Mouse (Mus musculus) E14TG2a.4 (cell line): Measurements from ENCODE around the gene Nsun5.

ENCODE experiments used
- H3K27me3 ChIP-seq: 2 replicates; pipeline ENCODE4 v1.6.1; 2014; ENCODE audit warnings: low read length, control low read depth; ENCODE audit not compliant: insufficient read depth
- H3K36me3 ChIP-seq: 2 replicates; pipeline ENCODE4 v1.6.1; 2014; ENCODE audit warnings: low read length, control low read depth; ENCODE audit not compliant: insufficient read depth
- H3K4me1 ChIP-seq: replicated peaks from 2 replicates; pipeline ENCODE4 v1.6.1; 2014; ENCODE audit warnings: low read depth, low read length, control low read depth
- H3K4me3 ChIP-seq: replicated peaks from 2 replicates; pipeline ENCODE4 v1.5.1; 2014; ENCODE audit warnings: mild to moderate bottlenecking, low read length
- H3K9me3 ChIP-seq: 2 replicates; pipeline ENCODE4 v1.6.1; 2014; ENCODE audit warnings: low read length, control low read depth
- CTCF ChIP-seq: conservative IDR thresholded peaks from 2 replicates; pipeline ENCODE4 v1.5.1; 2014; ENCODE audit warnings: low read length
- NANOG ChIP-seq: IDR thresholded peaks from 2 replicates; pipeline ENCODE4 v1.6.1; 2014; ENCODE audit warnings: borderline replicate concordance, low read length, mixed read lengths
- POU5F1 ChIP-seq: IDR thresholded peaks from 2 replicates; pipeline ENCODE4 v1.6.1; 2014; ENCODE audit warnings: low read length, borderline replicate concordance

Nsun5 gene

DNA sequence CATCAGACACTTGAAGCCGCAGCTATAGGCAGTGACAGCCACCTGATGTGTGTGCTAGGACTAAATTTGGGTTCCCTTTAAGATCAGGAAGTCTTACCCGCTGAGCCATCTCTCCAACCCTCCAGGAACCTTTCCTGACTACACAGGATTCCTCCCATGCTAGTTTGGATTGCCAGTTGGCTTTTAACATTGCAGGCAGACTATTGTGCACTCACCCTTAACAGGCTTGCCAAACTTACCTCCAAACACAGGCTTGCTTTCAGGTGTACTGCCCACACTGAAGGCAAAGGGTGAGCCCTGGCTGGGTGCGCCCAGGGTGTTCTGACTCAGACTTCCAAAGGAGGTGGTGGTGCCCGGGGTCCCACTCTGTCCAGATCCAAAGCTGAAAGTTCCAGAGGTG is 10.9 kb downstream of the Nsun5 start:
- TF ChIP-seq CTCF (no peak), NANOG (no peak), POU5F1 (no peak)
- Histone ChIP-seq H3K4me3 (no peak overlapping the region), H3K4me1 (peaks cover 28% of the 10 kb centered on the region), H3K27me3 (no peaks in the 10 kb centered on the region), H3K9me3 (no peaks in the 10 kb centered on the region), H3K36me3 (peaks cover 100% of the 10 kb centered on the region)

DNA sequence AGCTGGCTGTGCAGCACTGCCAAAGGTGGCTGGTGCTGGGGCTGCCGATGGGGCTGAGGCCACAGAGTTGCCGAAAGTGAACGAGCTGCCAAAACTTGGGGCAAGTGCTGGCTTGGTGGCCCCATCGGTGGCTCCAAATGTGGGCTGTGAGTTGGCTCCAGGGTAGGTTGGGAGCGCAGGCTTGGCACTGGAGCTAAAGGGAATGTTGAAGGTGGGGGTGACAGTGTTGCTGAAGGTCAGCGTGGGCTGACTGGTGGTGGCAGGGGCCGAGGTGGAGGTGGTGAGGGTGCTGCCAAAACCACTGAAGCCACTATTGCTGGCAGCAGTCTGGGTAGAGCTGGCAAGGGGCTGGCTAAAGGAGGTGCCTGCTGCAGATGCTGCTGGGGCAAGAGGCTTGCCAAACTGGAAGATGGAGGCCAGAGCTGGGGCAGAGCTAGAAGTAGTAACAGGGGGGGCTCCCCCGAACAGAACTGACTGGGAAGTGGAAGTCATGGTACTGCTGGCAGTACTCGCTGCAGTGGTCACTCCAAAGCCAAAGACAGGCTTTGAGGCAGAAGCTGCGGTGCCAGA is 11.7 kb downstream of the Nsun5 start:
- TF ChIP-seq CTCF (no peak), POU5F1 (no peak), NANOG (no peak)
- H3K36me3 ChIP-seq, result peaks cover 98% of the 10 kb centered on the region
- H3K4me3 ChIP-seq, result no peak overlapping the region
- no peaks in the 10 kb centered on the region for H3K9me3 ChIP-seq
- H3K4me1 ChIP-seq, result peaks cover 28% of the 10 kb centered on the region
- H3K27me3 ChIP-seq, result no peaks in the 10 kb centered on the region

DNA sequence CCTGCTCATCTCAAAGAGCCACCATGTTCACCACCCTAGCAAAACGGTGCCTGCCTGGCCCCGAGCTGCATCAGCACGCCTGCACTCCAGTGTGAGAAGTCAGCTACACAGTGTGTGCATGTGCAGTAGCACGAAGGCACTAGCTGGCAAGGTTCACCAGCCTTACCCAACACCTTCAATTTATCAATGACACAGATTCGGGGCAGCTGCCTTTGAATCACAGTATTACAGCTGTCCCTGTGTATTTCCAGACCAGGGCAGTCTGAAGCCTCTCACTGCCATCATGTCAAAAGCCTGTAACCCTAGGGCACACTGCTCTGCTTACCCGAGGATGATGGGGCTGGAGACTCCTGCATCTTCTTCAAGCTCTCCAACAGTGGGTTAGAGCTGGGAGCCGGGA is 13.0 kb downstream of the Nsun5 start:
- TF ChIP-seq POU5F1, result no peak
- no peak for TF ChIP-seq CTCF
- no peak for TF ChIP-seq NANOG

DNA sequence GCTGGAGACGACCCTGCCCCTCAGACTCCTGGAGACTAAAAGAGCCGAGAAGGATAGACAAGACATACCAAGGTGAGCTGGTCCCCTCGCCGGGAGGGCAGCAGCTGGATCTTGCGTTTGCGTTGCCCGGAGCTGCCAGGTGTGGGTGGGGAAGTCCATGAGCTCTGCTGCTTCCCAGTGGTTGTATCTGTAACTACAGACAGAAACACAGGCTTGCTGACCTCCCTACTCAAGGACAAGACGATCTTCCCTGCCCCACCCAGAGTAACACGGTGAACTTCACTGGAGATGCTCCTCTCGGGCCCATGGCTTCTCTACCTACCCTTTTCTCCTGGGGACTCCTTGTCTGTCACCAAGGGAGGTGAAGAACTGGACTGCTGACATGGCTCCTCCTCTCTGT is 14.0 kb downstream of the Nsun5 start:
- Histone ChIP-seq H3K9me3 (no peaks in the 10 kb centered on the region), H3K36me3 (peaks cover 98% of the 10 kb centered on the region), H3K27me3 (no peaks in the 10 kb centered on the region), H3K4me3 (no peak overlapping the region), H3K4me1 (peaks cover 28% of the 10 kb centered on the region)
- TF ChIP-seq NANOG, result no peak
- TF ChIP-seq POU5F1, result no peak
- TF ChIP-seq CTCF, result no peak

More for the DNA sequence above, 13.0 kb downstream of the Nsun5 start:
- peaks cover 28% of the 10 kb centered on the region for H3K4me1 ChIP-seq
- peaks cover 98% of the 10 kb centered on the region for H3K36me3 ChIP-seq
- H3K9me3 ChIP-seq, result no peaks in the 10 kb centered on the region
- H3K27me3 ChIP-seq, result no peaks in the 10 kb centered on the region
- H3K4me3 ChIP-seq, result no peak overlapping the region

DNA sequence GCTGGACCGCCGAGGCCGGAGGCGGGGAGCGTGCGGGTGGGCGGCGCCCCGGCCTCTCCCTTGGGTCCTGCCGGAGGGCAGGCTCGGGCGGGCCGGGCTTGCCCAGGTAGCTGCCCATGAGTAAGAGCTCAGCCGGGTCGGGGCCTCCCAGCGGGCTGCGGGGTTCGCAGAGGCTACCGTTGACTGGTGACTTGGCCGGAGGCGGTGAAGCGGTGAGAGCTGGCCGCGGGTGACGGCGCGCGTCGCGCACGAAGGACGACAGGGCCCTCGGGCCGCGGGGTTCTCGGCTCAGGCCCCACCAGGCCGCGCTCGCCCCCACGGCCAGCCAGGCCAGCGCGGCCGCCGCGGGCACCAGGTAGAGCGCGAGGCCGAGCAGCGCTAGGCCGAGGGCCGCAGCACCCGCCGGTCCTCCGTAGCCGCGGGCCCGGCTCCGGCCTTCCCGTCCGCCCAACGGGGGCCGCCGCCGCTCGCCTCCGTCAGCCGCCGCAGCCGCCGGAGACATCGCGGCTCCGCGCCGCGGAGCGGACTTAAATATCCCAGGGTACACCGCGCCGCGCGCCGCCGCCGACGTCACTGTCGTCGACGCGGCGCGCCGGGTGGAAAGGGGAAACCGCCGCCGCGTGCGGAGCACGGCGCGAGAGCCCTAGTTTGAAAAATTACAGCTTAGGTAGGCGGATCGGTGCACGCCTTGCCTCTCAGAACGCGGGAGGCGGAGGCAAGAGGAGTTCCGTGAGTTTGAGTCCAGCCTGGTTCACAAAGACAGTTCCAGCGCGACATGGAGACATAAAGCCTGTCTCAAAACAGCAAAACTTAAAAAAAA is 24.5 kb downstream of the Nsun5 start, which contains the start of gene Pom121:
Pom121 (minus strand) TSS at position 543 of the 820 bp plus-strand sequence.
- no peaks in the 10 kb centered on the region for H3K9me3 ChIP-seq

DNA sequence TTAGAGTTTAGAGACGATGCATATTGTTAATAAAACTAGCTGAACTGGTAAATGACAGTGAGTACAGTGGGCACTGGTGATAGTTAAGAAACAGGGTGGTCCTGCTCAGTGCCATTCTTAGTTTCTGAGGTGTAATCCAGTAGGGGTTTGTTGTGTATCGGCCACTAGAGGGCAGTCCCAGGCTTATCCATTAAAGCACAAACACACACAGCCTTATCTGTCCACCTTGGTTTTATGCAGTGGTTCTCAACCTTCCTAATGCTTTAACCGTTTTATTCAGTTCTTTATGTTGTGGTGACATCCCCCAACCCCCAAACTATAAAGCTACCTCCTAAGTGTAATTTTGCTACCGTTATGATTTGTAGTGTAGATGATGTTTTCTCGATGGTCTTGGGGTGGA is 26.1 kb downstream of the Nsun5 start:
- peak; percentile 72 for TF ChIP-seq CTCF
- TF ChIP-seq POU5F1, result no peak
- Histone ChIP-seq H3K36me3 (peaks cover 19% of the 10 kb centered on the region), H3K4me3 (no peak overlapping the region), H3K4me1 (peaks cover 20% of the 10 kb centered on the region), H3K9me3 (no peaks in the 10 kb centered on the region), H3K27me3 (peaks cover 13% of the 10 kb centered on the region)

More for the DNA sequence above, 24.5 kb downstream of the Nsun5 start, which contains the start of gene Pom121:
- Histone ChIP-seq H3K4me3 (peak within 1 kb of the TSS; percentile 89), H3K4me1 (peaks cover 20% of the 10 kb centered on the region), H3K27me3 (peaks cover 12% of the 10 kb centered on the region), H3K36me3 (peaks cover 35% of the 10 kb centered on the region)
- no peak for TF ChIP-seq CTCF
- no peak for TF ChIP-seq NANOG

DNA sequence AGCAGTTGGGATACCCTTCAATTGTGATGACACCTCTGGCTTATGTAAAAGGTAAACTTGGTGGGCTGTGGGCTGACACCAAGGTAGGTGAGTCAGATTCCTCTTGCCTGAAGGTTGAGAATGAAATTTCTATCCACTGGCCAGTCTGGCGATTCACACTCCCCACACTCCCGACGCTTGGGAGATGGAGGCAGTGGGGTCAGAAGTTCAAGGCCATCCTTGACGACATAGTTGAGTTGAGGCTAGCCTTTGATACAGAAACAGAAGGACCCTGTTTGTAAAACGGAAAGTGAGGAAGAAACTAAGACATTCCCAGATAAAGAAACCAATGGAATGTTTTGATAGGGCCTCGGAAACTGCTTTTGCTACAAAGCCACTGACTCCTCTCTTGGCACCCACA is 29.6 kb downstream of the Nsun5 start:
- H3K4me3 ChIP-seq, result no peak overlapping the region
- no peak for TF ChIP-seq NANOG
- no peak for TF ChIP-seq CTCF
- H3K4me1 ChIP-seq, result peaks cover 12% of the 10 kb centered on the region
- H3K9me3 ChIP-seq, result peaks cover 3% of the 10 kb centered on the region; the same call in 1 of the 2 replicates
- H3K27me3 ChIP-seq, result peaks cover 26% of the 10 kb centered on the region
- H3K36me3 ChIP-seq, result no peaks in the 10 kb centered on the region

DNA sequence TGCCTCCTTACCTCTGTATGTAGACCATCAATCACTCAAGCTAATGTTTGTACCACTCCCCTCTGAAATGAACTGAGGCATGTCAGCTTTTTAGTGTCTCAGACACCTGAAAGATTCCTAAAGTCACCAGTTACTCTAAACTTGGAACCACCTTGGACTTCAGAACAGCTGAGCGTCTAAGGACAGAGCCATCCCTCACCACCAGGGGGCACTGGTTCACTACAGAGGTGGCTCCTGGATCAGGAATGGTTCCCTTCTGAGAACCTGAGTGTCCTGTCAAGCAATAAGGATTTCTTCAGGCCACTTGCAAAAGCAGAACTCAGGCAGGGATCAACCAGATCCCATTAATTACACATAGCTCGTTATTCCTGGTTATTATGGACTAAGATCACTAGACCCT is 30.5 kb downstream of the Nsun5 start:
- H3K27me3 ChIP-seq, result peaks cover 31% of the 10 kb centered on the region
- H3K4me3 ChIP-seq, result no peak overlapping the region
- TF ChIP-seq NANOG (no peak), CTCF (peak; percentile 95)
- H3K4me1 ChIP-seq, result peaks cover 9% of the 10 kb centered on the region
- H3K9me3 ChIP-seq, result peaks cover 3% of the 10 kb centered on the region; the same call in 1 of the 2 replicates
- no peaks in the 10 kb centered on the region for H3K36me3 ChIP-seq
